Mouse (Mus musculus): ENCODE results near the gene Fscn2. TPM values are rescaled to one million over a fixed set of nuclear protein-coding genes. Genes with fewer than 3 reads are reported as not detected.

The Fscn2 gene
- polyA plus RNA-seq, 1 experiment from 2014 or later, result 1.4 TPM

DNA sequence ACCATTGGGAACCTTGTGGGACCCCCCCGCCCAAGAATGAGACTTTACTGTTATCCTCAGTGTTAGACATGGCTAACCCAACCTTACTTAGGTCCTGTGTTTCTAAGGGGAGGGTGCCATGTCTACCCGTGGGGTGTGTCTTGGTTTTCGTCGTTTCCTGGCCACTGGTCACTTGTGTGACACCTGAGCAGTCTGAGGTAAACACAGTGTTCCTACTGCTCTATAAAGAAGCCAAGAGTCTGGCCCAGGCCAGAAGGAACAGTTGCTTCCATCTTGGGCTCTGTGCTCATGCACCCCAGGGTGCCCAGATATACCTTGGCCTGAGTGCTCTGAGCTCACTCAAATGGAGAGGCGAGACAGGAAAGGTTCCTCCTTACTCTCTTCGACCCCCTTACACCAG, 1.6 kb downstream of the Fscn2 start:
- Histone ChIP-seq H3K4me3 (ENCODE audit: low read depth, low read length) (no peak overlapping the region), H3K9me3 (ENCODE audit: control insufficient read depth, low read length) (no peaks in the 10 kb centered on the region), H3K9ac (ENCODE audit: low read length) (no peak overlapping the region), H3K4me1 (ENCODE audit: control insufficient read depth, insufficient read depth, low read length) (peaks cover 16% of the 10 kb centered on the region), H3K27ac (ENCODE audit: low read depth, low read length) (no peak overlapping the region), H3K27me3 (ENCODE audit: control insufficient read depth, insufficient read depth, low read length) (no peaks in the 10 kb centered on the region), H3K36me3 (ENCODE audit: control insufficient read depth, insufficient read depth, low read length) (no peaks in the 10 kb centered on the region), H3K4me2 (no peak overlapping the region)
- DNase-seq (ENCODE audit: low spot score, missing footprints) (no peak), ATAC-seq (ENCODE audit: low FRiP score) (no peak)
- 89% methylated on average over 6 of the region's 6 CpGs for WGBS

DNA sequence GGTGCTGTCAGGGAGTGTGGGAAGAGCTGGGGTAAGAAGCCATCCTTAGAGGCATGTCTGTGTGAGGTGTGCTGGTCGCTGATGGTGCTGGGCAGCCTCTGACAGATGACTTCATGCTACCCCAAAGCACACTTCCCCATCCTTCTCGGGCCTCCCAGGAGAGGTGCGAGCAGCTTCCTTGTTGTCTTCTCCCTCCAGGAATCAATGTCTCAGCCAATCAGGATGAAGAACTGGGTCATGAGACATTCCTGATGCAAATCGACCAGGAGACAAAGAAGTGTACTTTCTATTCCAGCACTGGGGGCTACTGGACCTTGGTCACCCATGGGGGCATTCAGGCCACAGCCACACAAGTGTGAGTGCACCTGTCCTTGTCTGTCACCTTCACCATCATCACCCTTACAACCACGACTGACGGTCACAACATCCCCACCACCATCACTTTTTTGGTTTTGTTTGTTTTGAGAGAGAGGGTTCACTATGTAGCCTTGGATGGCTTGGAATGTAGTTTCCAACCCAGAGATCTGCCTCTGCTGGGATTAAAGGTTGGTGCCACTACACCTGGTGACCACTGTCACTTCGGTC, 5.2 kb downstream of the Fscn2 start:
- ATAC-seq (ENCODE audit: low FRiP score) (no peak), DNase-seq (ENCODE audit: low spot score, missing footprints) (peak; percentile 88)
- H3K4me2 ChIP-seq, result no peak overlapping the region
- no peaks in the 10 kb centered on the region for H3K27me3 ChIP-seq (ENCODE audit: control insufficient read depth, insufficient read depth, low read length)
- H3K4me3 ChIP-seq (ENCODE audit: low read depth, low read length), result no peak overlapping the region
- H3K27ac ChIP-seq (ENCODE audit: low read depth, low read length), result no peak overlapping the region
- H3K9ac ChIP-seq (ENCODE audit: low read length), result 0 out of 2 replicates have a peak overlapping the region, but pooled peaks have one; percentile 16
- H3K36me3 ChIP-seq (ENCODE audit: control insufficient read depth, insufficient read depth, low read length), result 0 out of 2 replicates have a peak, but pooled peaks cover 3% of the 10 kb centered on the region
- 33% methylated on average over 7 of the region's 7 CpGs for WGBS
- peaks cover 9% of the 10 kb centered on the region for H3K4me1 ChIP-seq (ENCODE audit: control insufficient read depth, insufficient read depth, low read length)
- H3K9me3 ChIP-seq (ENCODE audit: control insufficient read depth, low read length), result no peaks in the 10 kb centered on the region

DNA sequence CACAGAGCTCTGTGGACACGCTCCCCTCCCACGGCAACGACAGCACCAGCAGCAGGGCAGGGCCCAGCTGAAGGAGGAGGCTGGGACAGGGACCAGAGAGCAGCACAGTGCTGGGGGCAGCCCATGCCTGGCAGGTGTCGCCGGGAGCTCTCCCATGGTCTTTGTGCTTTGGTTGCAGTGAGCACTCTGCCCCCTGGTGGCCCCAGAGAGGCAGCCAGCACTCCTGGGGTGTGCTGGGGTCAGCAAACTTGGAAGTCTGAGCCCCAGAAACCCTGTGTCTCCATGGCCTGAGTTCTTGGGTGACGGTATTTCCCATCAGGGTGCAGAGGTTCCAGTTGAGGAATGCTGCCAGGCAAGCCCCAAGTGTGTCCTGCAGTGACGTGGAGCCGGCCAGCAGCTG, 8.3 kb downstream of the Fscn2 start:
- WGBS, result 36% methylated on average over 8 of the region's 8 CpGs
- H3K4me3 ChIP-seq (ENCODE audit: low read depth, low read length), result no peak overlapping the region

DNA sequence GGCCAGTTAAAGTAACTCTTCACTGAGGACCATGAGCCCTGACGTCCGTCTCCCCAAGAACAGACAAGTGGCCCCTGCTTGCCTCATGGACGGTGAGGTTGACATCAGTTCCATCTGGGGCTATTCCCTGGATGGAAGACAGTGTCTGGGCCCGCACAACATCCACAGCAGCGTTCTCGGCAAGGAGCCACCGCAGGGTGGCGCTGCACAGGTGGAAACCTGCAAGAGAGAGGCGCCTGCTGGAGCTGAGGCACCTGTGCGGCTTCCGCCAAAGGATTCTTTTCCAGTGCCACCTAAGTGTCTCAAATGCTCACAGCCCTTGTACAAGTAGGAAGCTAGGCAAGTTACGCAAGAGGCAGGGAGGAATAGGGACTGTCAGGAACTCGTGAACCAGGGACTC, 11.7 kb downstream of the Fscn2 start:
- ATAC-seq (ENCODE audit: low FRiP score) (no peak), DNase-seq (ENCODE audit: low spot score, missing footprints) (no peak)
- H3K9ac ChIP-seq (ENCODE audit: low read length), result no peak overlapping the region
- peaks cover 7% of the 10 kb centered on the region for H3K4me1 ChIP-seq (ENCODE audit: control insufficient read depth, insufficient read depth, low read length)
- H3K27ac ChIP-seq (ENCODE audit: low read depth, low read length), result no peak overlapping the region
- no peak overlapping the region for H3K4me3 ChIP-seq (ENCODE audit: low read depth, low read length)
- H3K27me3 ChIP-seq (ENCODE audit: control insufficient read depth, insufficient read depth, low read length), result no peaks in the 10 kb centered on the region
- WGBS, result 62% methylated on average over 13 of the region's 13 CpGs
- no peak overlapping the region for H3K4me2 ChIP-seq
- peaks cover 5% of the 10 kb centered on the region; the same call in 1 of the 2 replicates for H3K36me3 ChIP-seq (ENCODE audit: control insufficient read depth, insufficient read depth, low read length)
- H3K9me3 ChIP-seq (ENCODE audit: control insufficient read depth, low read length), result no peaks in the 10 kb centered on the region

More for the DNA sequence above, 8.3 kb downstream of the Fscn2 start:
- H3K27me3 ChIP-seq (ENCODE audit: control insufficient read depth, insufficient read depth, low read length), result no peaks in the 10 kb centered on the region
- H3K27ac ChIP-seq (ENCODE audit: low read depth, low read length), result no peak overlapping the region
- no peaks in the 10 kb centered on the region for H3K9me3 ChIP-seq (ENCODE audit: control insufficient read depth, low read length)
- 0 out of 2 replicates have a peak, but pooled peaks cover 3% of the 10 kb centered on the region for H3K36me3 ChIP-seq (ENCODE audit: control insufficient read depth, insufficient read depth, low read length)
- peak overlapping the region; percentile 31; the same call in 1 of the 2 replicates for H3K9ac ChIP-seq (ENCODE audit: low read length)
- H3K4me2 ChIP-seq, result no peak overlapping the region
- DNase-seq (ENCODE audit: low spot score, missing footprints), result no peak
- ATAC-seq (ENCODE audit: low FRiP score), result peak; percentile 80
- peaks cover 9% of the 10 kb centered on the region; the same call in 1 of the 2 replicates for H3K4me1 ChIP-seq (ENCODE audit: control insufficient read depth, insufficient read depth, low read length)

DNA sequence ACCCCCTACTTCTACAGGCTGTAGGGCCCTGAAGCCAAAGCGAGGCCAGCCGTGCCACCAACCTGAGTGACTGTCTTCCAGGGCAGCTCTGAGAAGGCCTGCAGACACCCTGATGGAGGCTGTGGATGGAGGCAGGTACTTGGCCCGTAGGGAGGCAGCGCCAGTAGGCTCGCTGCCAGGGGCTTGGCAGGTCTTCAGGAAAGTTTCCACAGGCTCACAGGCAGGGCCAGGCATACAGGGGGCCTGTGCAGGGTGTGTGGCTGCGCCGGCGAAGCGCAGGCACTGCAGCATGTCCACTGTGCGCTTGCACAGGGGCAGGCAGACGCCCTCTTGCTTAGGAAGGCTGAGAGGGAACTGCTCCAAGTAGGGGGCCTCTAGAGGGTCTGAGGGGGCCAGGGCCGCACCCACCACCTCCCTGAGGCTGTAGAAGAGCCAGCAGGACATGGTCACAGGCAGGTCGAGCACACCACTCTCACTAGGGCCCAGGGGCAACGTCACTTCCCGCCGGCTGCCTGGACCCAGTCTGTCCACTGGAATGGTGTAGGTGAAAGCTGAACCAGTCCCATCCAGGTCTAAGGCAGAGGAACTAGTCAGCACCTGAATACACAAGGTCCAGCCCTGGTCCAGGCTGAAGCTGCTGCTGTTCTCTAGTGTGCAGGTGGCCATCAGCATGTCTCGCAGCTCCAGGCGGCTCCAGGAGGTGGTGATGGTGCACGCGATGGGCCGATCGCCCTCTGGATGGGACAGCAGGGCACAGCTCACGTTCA, 12.7 kb downstream of the Fscn2 start:
- no peaks in the 10 kb centered on the region for H3K27me3 ChIP-seq (ENCODE audit: control insufficient read depth, insufficient read depth, low read length)
- ATAC-seq (ENCODE audit: low FRiP score) (no peak), DNase-seq (ENCODE audit: low spot score, missing footprints) (no peak)
- H3K27ac ChIP-seq (ENCODE audit: low read depth, low read length), result no peak overlapping the region
- peaks cover 13% of the 10 kb centered on the region for H3K4me1 ChIP-seq (ENCODE audit: control insufficient read depth, insufficient read depth, low read length)
- no peak overlapping the region for H3K9ac ChIP-seq (ENCODE audit: low read length)
- peaks cover 5% of the 10 kb centered on the region; the same call in 1 of the 2 replicates for H3K36me3 ChIP-seq (ENCODE audit: control insufficient read depth, insufficient read depth, low read length)
- no peak overlapping the region for H3K4me2 ChIP-seq
- no peak overlapping the region for H3K4me3 ChIP-seq (ENCODE audit: low read depth, low read length)
- 93% methylated on average over 23 of the region's 23 CpGs for WGBS
- H3K9me3 ChIP-seq (ENCODE audit: control insufficient read depth, low read length), result no peaks in the 10 kb centered on the region

DNA sequence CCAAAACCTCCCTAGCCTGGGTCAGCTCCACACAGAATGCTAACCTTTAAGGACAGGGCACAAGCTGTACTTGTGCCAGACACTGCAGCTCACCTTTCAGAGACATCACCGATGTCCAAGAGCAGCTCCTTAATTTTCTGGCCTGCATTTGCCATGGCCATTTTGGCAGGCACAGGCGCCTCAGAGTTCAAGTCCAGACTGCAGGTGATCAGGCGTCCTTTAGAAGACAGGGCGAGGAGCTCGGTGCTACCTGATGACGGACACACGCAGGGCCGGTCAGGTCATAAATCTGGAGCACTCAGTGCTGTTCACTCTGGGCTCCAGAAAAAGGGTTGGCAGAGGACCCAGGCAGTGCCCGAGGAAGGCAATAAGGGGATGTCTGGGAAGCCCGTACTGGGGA, 14.0 kb downstream of the Fscn2 start:
- Histone ChIP-seq H3K27ac (ENCODE audit: low read depth, low read length) (no peak overlapping the region), H3K36me3 (ENCODE audit: control insufficient read depth, insufficient read depth, low read length) (peaks cover 2% of the 10 kb centered on the region; the same call in 1 of the 2 replicates), H3K4me1 (ENCODE audit: control insufficient read depth, insufficient read depth, low read length) (peaks cover 16% of the 10 kb centered on the region), H3K4me2 (no peak overlapping the region), H3K4me3 (ENCODE audit: low read depth, low read length) (no peak overlapping the region), H3K9me3 (ENCODE audit: control insufficient read depth, low read length) (no peaks in the 10 kb centered on the region), H3K27me3 (ENCODE audit: control insufficient read depth, insufficient read depth, low read length) (no peaks in the 10 kb centered on the region), H3K9ac (ENCODE audit: low read length) (no peak overlapping the region)
- no peak for ATAC-seq (ENCODE audit: low FRiP score)
- WGBS, result 93% methylated on average over 10 of the region's 10 CpGs
- no peak for DNase-seq (ENCODE audit: low spot score, missing footprints)

DNA sequence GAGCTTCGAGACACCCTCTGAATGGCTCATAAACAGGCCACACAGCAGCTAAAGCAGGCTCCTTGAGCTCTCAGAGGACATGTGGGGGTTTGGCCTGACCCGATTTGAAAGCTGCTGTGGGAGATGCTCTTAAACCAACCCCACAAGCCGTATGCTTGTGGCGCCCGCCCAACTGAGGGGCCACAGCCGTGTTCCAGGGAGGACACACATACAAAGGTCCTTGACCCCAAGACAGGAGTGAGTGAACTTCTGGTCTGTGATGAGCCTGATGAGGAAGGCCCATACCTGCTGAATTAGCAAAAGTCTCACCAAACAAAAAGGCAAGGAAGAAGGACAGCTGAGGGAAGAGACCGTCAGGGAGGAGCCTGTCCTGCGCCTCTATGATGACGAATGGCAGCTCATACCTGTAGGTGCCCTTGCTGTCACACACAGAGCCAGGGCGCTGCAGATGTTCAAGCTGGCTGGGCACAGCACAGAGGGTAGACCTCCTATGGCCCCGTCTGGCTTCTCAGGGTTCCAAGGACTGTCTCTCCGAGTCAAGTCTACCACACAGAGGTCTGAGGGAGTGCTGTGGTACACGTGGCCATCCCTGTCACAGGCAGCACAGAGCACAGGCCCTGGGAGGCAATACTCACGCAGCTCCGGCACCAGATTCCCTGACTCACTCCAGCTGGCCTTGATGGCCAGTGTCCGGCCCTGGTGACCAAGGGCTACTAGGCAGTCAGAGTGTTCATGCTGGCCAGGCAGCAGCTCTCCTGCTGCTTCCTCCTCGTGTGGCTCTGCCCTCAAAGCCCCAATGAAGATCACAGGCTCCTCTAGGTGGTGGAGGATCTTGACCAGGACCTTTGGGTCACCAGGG, 15.2 kb downstream of the Fscn2 start:
- H3K36me3 ChIP-seq (ENCODE audit: control insufficient read depth, insufficient read depth, low read length), result peaks cover 5% of the 10 kb centered on the region; the same call in 1 of the 2 replicates
- 90% methylated on average over 17 of the region's 17 CpGs for WGBS
- ATAC-seq (ENCODE audit: low FRiP score) (no peak), DNase-seq (ENCODE audit: low spot score, missing footprints) (no peak)
- H3K9ac ChIP-seq (ENCODE audit: low read length), result no peak overlapping the region
- no peaks in the 10 kb centered on the region for H3K27me3 ChIP-seq (ENCODE audit: control insufficient read depth, insufficient read depth, low read length)
- H3K4me2 ChIP-seq, result no peak overlapping the region
- H3K4me3 ChIP-seq (ENCODE audit: low read depth, low read length), result no peak overlapping the region
- no peaks in the 10 kb centered on the region for H3K9me3 ChIP-seq (ENCODE audit: control insufficient read depth, low read length)
- no peak overlapping the region for H3K27ac ChIP-seq (ENCODE audit: low read depth, low read length)
- H3K4me1 ChIP-seq (ENCODE audit: control insufficient read depth, insufficient read depth, low read length), result peaks cover 16% of the 10 kb centered on the region

DNA sequence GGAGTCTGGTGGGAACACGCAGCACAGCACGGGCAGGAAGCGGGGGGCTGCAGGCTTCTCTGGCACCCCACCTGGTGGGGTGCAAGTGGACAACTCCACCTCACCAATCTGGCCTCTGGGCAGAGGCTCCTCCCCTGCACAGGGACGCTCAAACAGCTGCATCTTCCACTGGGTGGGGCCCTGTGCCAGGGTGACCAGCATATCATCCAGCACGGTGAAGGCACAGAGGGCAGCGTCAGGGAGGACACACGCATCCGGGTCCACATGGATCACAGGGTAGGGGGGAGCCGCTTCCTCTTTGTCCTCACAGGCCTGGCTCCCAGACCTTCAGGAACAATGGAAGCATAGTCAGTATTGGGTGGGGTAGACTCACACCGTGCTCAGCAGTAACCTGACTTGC, 16.0 kb downstream of the Fscn2 start:
- ATAC-seq (ENCODE audit: low FRiP score), result no peak
- H3K4me3 ChIP-seq (ENCODE audit: low read depth, low read length), result peak overlapping the region; percentile 88
- DNase-seq (ENCODE audit: low spot score, missing footprints), result no peak
- H3K27me3 ChIP-seq (ENCODE audit: control insufficient read depth, insufficient read depth, low read length), result no peaks in the 10 kb centered on the region
- peaks cover 16% of the 10 kb centered on the region for H3K4me1 ChIP-seq (ENCODE audit: control insufficient read depth, insufficient read depth, low read length)
- H3K27ac ChIP-seq (ENCODE audit: low read depth, low read length), result no peak overlapping the region
- H3K9ac ChIP-seq (ENCODE audit: low read length), result peak overlapping the region; percentile 81; the same call in 1 of the 2 replicates
- no peaks in the 10 kb centered on the region for H3K9me3 ChIP-seq (ENCODE audit: control insufficient read depth, low read length)
- 76% methylated on average over 10 of the region's 10 CpGs for WGBS
- H3K36me3 ChIP-seq (ENCODE audit: control insufficient read depth, insufficient read depth, low read length), result peaks cover 5% of the 10 kb centered on the region; the same call in 1 of the 2 replicates
- H3K4me2 ChIP-seq, result peak overlapping the region; percentile 98

Data from midbrain, embryonic 11.5 days (tissue).